Mouse (Mus musculus) thymus, postnatal 36 days (tissue): ENCODE results near the gene 3110070M22Rik.
"Not testable (repeated sequence)": the region's sequence is repeated elsewhere in the genome, so short reads cannot be mapped to it uniquely, and the experiment has no call there.

ENCODE experiments used
- DNase-seq, 2 experiments: peaks; one replicate each; pipeline ENCODE4 v3.0.0; 2022; ENCODE audit warnings: mixed read lengths in 2 of 2

The 3110070M22Rik gene

GRCm38 (mm10) chr13:119487880-119488580 lies at the start of gene 3110070M22Rik, which contains the start of gene Tmem267:
Gene 3110070M22Rik, minus strand, starts transcription at chr13:119488383.
Gene Tmem267, plus strand, starts transcription at chr13:119488039.
- DNase-seq: peak; percentile 81 to 85

- not testable (repeated sequence) for DNase-seq
Observed at GRCm38 (mm10) chr13:119494938-119495337, 6.8 kb upstream of the 3110070M22Rik start.

- not testable (repeated sequence) for DNase-seq
Observed at GRCm38 (mm10) chr13:119492083-119492482, 3.9 kb upstream of the 3110070M22Rik start.

GRCm38 (mm10) chr13:119487354-119487753 lies 829 bp downstream of the 3110070M22Rik start:
- no peak for DNase-seq

GRCm38 (mm10) chr13:119477789-119478188 lies 10.4 kb downstream of the 3110070M22Rik start:
- no peak for DNase-seq

- no peak for DNase-seq
Observed at GRCm38 (mm10) chr13:119476631-119477030, 11.6 kb downstream of the 3110070M22Rik start.

GRCm38 (mm10) chr13:119462596-119463560 lies 25.3 kb downstream of the 3110070M22Rik start, which contains the start of gene 4833420G17Rik:
Gene 4833420G17Rik, plus strand, starts transcription at chr13:119462768.
- peak; percentile 82 to 86 for DNase-seq

GRCm38 (mm10) chr13:119461900-119462595 lies 26.1 kb downstream of the 3110070M22Rik start:
- no peak for DNase-seq

GRCm38 (mm10) chr13:119456342-119456741 lies 31.8 kb downstream of the 3110070M22Rik start:
- DNase-seq: no peak

GRCm38 (mm10) chr13:119455082-119455481 lies 33.1 kb downstream of the 3110070M22Rik start:
- DNase-seq: no peak

- no peak for DNase-seq
Observed at GRCm38 (mm10) chr13:119453563-119453962, 34.6 kb downstream of the 3110070M22Rik start.

- no peak for DNase-seq
Observed at GRCm38 (mm10) chr13:119442244-119442643, 45.9 kb downstream of the 3110070M22Rik start.
